Mouse (Mus musculus): ENCODE results near the gene Cenps.
"Not testable (repeated sequence)": the region's sequence is repeated elsewhere in the genome, so short reads cannot be mapped to it uniquely, and the experiment has no call there.

Cenps gene

GRCm38 (mm10) chr4:149136982-149137770 lies at the start of gene Cenps:
Gene Cenps (minus strand): TSS chr4:149137629.
- DNase-seq, result peak; percentile 96

GRCm38 (mm10) chr4:149182755-149183154 lies 45.3 kb upstream of the Cenps start:
- DNase-seq, result no peak

- no peak for DNase-seq
Observed at GRCm38 (mm10) chr4:149182192-149182591, 44.8 kb upstream of the Cenps start.

- DNase-seq, result no peak
Observed at GRCm38 (mm10) chr4:149179573-149179972, 42.1 kb upstream of the Cenps start.

DNA sequence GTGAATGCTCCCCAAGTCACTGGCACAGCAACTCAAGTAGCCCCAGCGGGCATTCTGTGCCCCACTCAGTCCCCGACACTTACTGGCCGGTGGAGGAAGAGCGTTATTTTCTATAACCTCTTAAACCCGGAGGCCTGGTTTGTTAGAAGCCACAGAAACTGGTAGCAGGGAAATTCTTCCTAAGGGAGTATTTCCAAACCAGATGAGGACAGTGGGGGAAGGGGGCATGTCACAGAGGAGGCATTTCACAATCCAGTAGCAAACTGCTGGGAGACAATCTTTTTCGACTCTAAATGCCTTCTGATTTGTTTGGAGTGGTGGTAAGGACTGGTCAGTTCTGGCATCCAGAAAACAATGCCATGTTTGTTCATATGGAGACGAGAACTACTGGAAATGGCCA lies 41.7 kb upstream of the Cenps start:
- no peak for DNase-seq

GRCm38 (mm10) chr4:149178328-149178727 lies 40.9 kb upstream of the Cenps start:
- DNase-seq, result no peak

- no peak for DNase-seq
Observed at GRCm38 (mm10) chr4:149177046-149177445, 39.6 kb upstream of the Cenps start.

- no peak for DNase-seq
Observed at GRCm38 (mm10) chr4:149176645-149177044, 39.2 kb upstream of the Cenps start.

- no peak for DNase-seq
Observed at GRCm38 (mm10) chr4:149173661-149174060, 36.2 kb upstream of the Cenps start.

- DNase-seq, result no peak
Observed at GRCm38 (mm10) chr4:149172666-149173065, 35.2 kb upstream of the Cenps start.

- DNase-seq, result no peak
Observed at GRCm38 (mm10) chr4:149172083-149172482, 34.7 kb upstream of the Cenps start.

DNA sequence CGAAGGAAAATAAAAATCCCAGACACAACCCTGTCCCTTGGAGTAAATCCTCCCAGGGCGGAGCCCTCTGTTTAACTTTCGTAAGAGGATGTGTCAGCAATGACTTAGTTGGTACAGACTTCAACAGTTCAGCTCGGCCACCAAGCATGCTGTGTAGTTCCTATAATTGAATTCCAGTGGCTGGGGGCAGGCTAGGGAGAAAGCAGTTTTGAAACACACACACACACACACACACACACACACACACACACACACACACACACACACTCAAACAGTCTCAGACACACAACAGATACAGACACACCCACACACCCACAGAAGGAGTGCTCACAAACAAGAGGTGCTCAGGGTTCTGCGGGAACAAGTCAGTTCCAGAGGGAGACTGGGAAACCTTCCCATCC lies 34.2 kb upstream of the Cenps start:
- no peak for DNase-seq

GRCm38 (mm10) chr4:149170394-149170931 lies 33.0 kb upstream of the Cenps start:
- no peak for DNase-seq

GRCm38 (mm10) chr4:149169926-149170325 lies 32.5 kb upstream of the Cenps start:
- not testable (repeated sequence) for DNase-seq

DNA sequence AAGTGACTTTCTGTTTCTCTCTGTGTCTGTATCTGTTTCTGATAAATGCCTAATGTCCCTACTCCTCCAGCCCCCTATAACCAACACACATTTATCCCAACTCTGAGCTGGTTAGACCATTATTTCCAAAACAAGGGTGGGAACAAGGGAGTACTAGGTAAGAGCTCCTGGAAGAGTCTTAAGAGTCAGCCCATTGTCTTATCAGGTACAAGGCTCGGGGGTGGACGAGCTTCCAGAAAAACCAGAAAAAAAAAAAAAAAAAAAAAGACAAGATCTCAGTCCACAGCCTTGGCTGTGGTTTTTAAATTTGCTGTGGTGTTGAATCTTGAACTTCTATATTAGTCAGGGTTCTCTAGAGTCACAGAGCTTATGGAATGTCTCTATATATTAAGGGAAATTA lies 30.6 kb upstream of the Cenps start:
- DNase-seq, result no peak

- no peak for DNase-seq
Observed at GRCm38 (mm10) chr4:149166957-149167611, 29.7 kb upstream of the Cenps start.

- DNase-seq, result peak; percentile 92
Observed at GRCm38 (mm10) chr4:149166215-149166946, 29.0 kb upstream of the Cenps start, which contains the start of gene Pgd. Gene Pgd (minus strand): TSS chr4:149166771.

DNA sequence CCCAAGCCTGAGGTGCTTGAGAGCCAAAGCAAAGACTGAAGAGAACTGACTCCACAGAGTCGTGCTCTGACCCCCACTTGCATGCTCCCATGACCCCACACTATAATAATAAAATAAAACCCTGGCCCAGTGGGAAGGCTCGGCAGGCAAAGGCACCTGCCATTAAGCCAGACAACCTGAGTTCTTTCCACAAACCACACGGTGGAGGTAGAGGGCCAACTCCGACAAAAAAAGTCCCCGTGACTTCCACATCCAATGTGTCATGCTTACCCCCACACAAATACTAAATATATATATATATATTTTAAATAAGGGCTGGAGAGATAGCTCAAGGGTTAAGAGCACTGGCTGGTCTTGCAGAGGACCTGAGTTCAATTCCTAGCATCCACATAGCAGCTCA lies 26.7 kb upstream of the Cenps start:
- no peak for DNase-seq

GRCm38 (mm10) chr4:149163196-149163595 lies 25.8 kb upstream of the Cenps start:
- DNase-seq, result no peak

DNA sequence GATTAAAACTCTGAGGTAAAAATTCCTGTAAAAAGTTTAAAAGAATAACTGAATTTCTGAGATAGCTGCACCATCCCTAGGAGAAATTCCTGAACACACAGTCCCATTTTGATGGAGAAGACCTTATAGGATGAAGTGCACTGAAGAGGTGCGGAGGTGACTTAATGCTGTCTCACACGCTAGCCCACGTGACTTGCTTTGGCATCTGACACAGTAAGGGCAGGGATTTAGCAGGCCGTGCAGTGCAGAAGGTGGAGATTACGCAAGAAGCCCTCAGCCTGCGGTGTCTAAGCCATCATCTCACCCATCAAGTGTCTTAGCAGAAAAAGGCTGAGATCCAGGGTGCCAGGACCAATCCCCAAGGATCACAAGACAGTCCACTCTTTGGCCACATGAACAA lies 23.7 kb upstream of the Cenps start:
- DNase-seq, result no peak

DNA sequence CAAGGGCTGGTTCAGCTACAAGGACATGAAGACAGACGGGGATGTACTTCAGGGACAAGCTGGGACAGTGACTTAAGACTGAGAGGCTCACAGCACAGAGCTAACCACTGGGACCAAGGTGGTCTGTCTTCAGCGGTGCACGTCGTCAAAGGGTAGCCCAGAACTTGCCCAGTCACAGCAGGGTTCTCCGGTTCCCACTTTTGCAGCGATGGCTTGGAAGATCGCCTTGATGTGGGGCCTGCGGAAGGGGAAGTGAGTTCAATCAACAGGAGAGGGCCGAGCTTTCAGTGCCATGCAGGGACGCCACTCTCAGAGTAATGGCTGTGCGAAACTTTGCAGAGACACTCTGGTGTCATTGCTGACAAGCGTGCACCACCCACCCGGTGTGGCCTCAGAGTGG lies 22.5 kb upstream of the Cenps start:
- no peak for DNase-seq

DNA sequence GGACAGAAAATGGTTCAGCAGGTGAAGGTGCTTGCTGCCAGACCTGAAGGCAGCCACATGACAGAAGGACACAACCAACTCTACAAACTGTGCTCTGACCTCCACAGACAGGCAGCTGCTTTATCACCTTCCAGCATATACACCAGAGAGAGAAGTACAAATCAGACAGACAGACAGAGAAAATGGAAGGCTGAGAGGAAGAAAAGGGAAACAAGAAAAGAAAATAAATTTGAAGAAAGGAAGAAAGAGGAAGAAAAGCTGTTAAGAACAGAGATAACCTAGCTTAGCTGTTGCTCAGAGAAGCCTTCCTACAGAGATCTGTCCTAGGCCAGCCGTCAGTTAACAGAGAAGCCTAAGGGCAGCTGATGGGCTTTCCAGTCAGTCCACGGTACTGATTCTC lies 21.8 kb upstream of the Cenps start:
- DNase-seq, result no peak

GRCm38 (mm10) chr4:149157415-149157973 lies 20.1 kb upstream of the Cenps start:
- no peak for DNase-seq
